Mouse (Mus musculus): ENCODE data around the gene Irf2bp2. TPM values are rescaled to one million over a fixed set of nuclear protein-coding genes. Genes with fewer than 3 reads are reported as not detected.

Irf2bp2 gene
- polyA plus RNA-seq, 1 experiment, result 39.6 TPM

DNA sequence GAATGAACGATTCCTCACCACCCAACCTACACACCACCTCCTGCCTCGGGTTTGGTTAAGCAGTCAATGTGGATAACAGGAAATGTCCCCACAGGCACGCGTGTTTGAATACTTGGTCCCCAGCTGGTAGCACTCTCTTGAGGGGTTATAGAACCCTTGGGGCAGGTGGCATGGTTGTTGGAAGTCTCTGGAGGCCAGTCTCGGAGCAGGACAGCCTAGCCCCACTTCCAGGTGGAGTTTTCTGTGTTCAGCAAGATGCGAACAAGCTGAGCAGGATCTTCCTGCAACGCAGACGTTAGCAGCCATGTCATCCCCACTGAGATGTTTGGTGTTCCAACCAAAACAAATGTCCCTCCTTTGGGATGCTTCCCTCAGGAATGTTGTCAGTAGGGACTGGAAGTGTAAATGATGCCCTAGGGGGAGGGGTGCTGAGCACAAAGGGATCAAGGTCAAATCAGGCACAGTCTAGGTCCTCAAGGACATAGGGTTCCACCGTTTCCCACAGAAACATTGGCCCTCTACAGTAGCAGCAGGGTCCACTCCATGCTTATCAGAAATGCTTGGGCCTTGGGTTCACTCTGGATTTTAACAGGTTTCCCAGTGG is 29.1 kb downstream of the Irf2bp2 start:
- no peak for TF ChIP-seq CTCF (IDR thresholded peaks at IDR 0.05; ENCODE audit: borderline replicate concordance, extremely low read depth, insufficient read depth, insufficient read length)
- TF ChIP-seq POLR2A (IDR thresholded peaks at IDR 0.05; ENCODE audit: borderline replicate concordance, extremely low read depth, insufficient read depth, insufficient read length, poor library complexity, severe bottlenecking), result no peak
- no peak for DNase-seq (ENCODE audit: low read depth)

DNA sequence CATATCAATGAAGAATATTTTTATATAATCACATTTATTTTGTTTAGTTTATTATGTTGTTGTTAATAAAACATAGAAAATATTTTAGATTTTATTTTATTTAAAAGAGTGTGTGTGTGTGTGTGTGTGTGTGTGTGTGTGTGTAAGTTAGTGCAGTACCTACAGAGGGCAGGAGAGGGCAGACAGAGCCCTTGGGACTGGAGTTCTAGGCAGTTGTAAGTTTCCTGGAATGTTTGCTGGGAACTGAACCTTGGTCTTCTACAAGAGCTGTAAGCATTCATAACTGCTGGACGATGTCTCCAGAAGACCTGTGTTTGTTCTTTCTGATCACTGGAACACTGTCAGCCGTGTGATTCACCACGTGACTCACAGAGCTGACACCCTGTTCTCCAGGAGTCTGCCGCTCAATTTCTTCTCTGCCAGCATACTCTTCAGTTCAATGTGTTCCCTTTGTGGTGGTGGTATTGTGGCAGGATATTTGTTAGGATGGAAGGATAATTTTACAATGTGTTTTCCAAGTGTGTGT is 32.4 kb downstream of the Irf2bp2 start:
- TF ChIP-seq CTCF (IDR thresholded peaks at IDR 0.05; ENCODE audit: borderline replicate concordance, extremely low read depth, insufficient read depth, insufficient read length) (no peak), POLR2A (IDR thresholded peaks at IDR 0.05; ENCODE audit: borderline replicate concordance, extremely low read depth, insufficient read depth, insufficient read length, poor library complexity, severe bottlenecking) (no peak)
- no peak for DNase-seq (ENCODE audit: low read depth)

DNA sequence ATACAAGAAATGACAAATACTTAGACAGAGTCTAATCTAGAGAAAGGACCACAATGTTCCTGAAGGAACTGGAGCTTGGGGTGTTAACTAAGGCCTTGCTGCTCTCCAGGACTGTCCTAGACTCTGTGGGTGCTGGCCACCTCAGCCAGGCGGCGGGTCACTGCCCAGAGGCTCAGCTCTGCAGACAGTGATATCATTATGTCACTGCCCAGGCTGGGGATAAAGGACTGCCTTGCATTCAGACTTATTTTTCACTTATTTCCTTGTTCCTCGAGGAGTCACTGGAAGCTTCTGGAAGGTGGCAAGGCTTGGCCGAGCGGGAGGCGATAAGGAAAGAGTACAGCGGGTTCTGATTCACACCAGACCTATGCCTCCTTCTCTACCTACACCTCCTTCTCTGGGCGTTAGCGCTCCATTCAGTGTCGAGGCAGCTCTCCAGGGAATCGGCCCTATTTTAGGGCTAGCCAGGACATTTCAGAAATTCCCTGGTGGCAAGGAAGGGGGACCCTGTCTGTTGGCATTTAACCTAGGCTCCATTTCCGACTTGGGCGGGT is 35.3 kb downstream of the Irf2bp2 start:
- TF ChIP-seq POLR2A (IDR thresholded peaks at IDR 0.05; ENCODE audit: borderline replicate concordance, extremely low read depth, insufficient read depth, insufficient read length, poor library complexity, severe bottlenecking) (no peak), CTCF (IDR thresholded peaks at IDR 0.05; ENCODE audit: borderline replicate concordance, extremely low read depth, insufficient read depth, insufficient read length) (no peak)
- no peak for DNase-seq (ENCODE audit: low read depth)

DNA sequence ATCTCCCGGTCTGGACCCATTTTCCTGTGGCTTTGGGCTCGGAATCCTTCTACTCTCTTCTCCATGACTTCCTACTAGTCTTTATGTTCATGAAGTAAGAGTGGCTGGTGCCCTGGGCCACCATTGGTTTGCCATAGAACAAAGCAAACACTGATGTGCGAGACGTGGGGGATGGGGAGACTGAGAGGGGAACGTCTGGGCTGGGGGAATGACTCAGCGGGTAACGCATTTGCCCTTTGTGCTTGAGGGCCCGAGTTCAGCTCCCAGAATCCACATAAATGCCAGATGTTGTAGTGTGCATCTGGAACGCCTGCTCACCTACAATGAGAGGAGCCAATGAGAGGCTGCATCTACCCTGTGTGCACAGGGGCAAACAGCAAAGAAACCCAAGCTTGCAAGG is 36.4 kb downstream of the Irf2bp2 start:
- TF ChIP-seq POLR2A (IDR thresholded peaks at IDR 0.05; ENCODE audit: borderline replicate concordance, extremely low read depth, insufficient read depth, insufficient read length, poor library complexity, severe bottlenecking), result no peak
- no peak for TF ChIP-seq CTCF (IDR thresholded peaks at IDR 0.05; ENCODE audit: borderline replicate concordance, extremely low read depth, insufficient read depth, insufficient read length)
- DNase-seq (ENCODE audit: low read depth), result peak; percentile 31

DNA sequence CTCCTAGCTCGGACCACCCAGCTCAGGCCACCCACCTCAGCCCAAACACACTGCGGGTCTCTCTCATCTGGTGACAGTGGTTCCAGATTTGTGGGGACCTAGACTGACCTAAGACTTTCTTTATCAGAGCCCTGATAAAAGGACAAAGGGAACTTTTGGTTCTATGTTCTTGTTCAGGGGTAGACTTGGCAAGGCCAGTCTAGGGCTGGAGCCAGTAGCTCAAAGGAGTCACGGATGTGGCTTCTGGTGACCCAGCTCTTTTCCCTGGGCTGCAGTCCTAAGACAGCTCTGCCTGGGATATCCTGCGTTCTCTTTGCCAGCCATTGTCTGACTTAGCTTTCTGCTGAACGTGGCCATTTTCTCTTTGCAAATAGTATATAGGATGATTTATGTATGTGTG is 37.1 kb downstream of the Irf2bp2 start:
- TF ChIP-seq POLR2A (IDR thresholded peaks at IDR 0.05; ENCODE audit: borderline replicate concordance, extremely low read depth, insufficient read depth, insufficient read length, poor library complexity, severe bottlenecking) (no peak), CTCF (IDR thresholded peaks at IDR 0.05; ENCODE audit: borderline replicate concordance, extremely low read depth, insufficient read depth, insufficient read length) (no peak)

DNA sequence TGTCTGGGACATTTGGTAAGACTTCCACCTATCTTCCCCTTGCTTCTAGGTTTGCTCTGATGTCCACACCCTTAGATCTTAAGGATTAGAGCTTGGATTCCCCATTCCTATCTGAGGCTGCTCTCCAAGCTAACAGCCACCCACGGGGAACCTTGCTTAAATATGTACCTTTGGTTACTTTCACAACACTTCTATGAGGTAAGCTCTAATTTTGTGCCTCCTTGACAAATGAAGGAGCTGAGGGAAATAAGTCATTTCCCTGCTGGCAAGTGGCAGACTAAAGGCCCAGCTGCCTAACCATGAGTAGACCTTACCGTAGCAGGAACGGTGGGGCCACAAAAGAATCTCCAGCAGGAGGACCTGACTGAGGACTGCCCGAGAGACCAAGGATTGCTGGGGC is 39.0 kb downstream of the Irf2bp2 start:
- no peak for DNase-seq (ENCODE audit: low read depth)
- TF ChIP-seq CTCF (IDR thresholded peaks at IDR 0.05; ENCODE audit: borderline replicate concordance, extremely low read depth, insufficient read depth, insufficient read length), result no peak
- TF ChIP-seq POLR2A (IDR thresholded peaks at IDR 0.05; ENCODE audit: borderline replicate concordance, extremely low read depth, insufficient read depth, insufficient read length, poor library complexity, severe bottlenecking), result no peak

More for the DNA sequence above, 37.1 kb downstream of the Irf2bp2 start:
- no peak for DNase-seq (ENCODE audit: low read depth)

DNA sequence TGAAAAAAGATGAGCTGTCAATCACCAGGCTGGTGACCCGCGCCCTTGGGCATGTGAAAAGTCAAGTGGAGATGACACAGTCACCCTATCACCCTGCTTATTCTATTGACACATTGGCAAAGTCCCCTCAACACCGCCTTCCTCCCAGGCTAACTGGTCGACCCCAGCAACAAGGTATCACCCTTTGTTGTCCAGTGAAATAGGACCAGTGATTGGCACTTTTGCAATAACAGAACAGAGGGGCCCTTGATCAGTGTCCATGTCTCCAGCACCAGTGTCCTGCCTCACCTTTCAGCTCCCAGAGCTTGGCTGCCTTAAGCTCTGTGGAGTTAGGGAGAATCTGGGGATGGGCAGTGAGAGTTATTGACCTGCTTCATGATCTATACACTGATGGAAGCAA is 41.9 kb downstream of the Irf2bp2 start:
- TF ChIP-seq POLR2A (IDR thresholded peaks at IDR 0.05; ENCODE audit: borderline replicate concordance, extremely low read depth, insufficient read depth, insufficient read length, poor library complexity, severe bottlenecking), result no peak
- no peak for TF ChIP-seq CTCF (IDR thresholded peaks at IDR 0.05; ENCODE audit: borderline replicate concordance, extremely low read depth, insufficient read depth, insufficient read length)

DNA sequence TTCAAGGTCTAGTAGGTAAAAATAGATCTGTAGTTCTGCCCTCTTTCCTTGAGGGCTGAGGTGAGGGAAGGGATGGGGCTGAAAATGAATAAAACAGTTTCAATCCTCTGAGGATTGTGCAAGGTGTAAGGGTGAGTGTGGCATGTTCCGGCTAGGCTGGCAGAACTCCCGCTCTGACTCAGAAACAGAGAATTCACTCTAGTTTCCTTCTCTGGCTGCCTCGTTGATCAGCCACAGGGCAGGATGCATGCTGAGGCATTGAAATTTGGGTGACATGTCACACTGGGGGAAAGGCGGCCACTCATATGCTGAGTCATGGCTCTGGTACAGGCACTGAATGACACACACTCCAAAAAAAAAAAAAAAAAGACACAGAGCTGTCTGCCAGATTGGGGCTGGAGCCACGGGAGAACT is 42.8 kb downstream of the Irf2bp2 start:
- DNase-seq (ENCODE audit: low read depth), result no peak
- TF ChIP-seq POLR2A (IDR thresholded peaks at IDR 0.05; ENCODE audit: borderline replicate concordance, extremely low read depth, insufficient read depth, insufficient read length, poor library complexity, severe bottlenecking) (no peak), CTCF (IDR thresholded peaks at IDR 0.05; ENCODE audit: borderline replicate concordance, extremely low read depth, insufficient read depth, insufficient read length) (no peak)

More for the DNA sequence above, 41.9 kb downstream of the Irf2bp2 start:
- no peak for DNase-seq (ENCODE audit: low read depth)

DNA sequence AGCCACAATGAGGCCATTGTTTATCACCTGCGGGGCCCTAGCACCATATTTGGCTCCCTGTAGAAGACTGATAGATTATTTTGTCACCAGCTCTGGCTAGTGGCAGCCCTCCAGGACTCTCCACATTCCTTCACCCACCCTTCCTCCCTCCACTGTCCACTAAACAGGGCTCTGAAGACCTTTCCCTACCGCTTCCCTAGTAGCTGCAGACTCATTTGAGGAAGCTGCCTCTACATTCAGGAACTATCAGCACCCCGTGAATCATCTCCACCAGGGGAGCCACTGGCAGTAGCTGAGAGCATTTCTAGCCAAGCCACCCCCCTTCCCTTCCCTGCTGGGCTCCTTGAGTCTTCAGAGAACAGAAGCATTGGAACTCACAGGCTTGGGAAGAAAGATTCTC is 45.9 kb downstream of the Irf2bp2 start:
- TF ChIP-seq CTCF (IDR thresholded peaks at IDR 0.05; ENCODE audit: borderline replicate concordance, extremely low read depth, insufficient read depth, insufficient read length) (no peak), POLR2A (IDR thresholded peaks at IDR 0.05; ENCODE audit: borderline replicate concordance, extremely low read depth, insufficient read depth, insufficient read length, poor library complexity, severe bottlenecking) (no peak)
- no peak for DNase-seq (ENCODE audit: low read depth)

DNA sequence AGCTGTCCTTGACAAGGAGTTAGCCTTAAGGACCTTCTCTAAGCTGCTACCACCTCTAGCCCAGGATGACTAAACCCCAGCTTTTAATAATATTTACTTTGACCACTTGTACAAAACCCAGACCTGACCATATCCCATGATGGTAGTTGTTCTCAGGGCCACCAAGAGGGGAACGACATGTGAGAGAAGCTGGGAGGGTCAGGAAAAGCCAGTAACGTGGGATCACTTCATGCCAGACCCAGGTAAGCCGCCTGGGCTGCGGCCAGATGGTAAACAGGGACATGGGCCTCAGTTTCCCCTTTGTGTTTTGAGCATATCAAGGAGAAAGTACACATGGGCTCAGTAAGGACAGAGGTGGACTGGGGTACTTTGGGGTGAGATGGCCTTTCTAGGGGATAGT is 46.4 kb downstream of the Irf2bp2 start:
- TF ChIP-seq CTCF (IDR thresholded peaks at IDR 0.05; ENCODE audit: borderline replicate concordance, extremely low read depth, insufficient read depth, insufficient read length), result no peak
- no peak for TF ChIP-seq POLR2A (IDR thresholded peaks at IDR 0.05; ENCODE audit: borderline replicate concordance, extremely low read depth, insufficient read depth, insufficient read length, poor library complexity, severe bottlenecking)
- DNase-seq (ENCODE audit: low read depth), result no peak

DNA sequence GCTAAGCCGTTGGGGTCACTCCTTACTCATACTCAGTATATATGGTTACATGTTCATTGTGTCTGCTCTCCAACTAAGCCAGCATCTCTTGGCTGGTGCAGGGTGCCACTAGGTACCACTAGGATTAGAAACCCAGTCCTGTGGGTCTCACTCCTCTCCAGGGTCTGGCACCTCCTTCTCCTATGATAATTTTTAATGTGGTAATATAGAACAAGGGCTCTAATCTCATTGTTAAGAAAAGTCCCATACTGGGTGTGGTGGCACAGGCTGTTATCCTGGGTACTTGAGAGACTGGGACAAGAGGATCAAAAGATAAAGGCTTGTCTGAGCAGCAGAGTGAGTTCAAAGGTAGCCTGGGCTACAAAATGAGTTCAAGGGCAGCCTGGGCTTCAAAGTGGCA is 47.3 kb downstream of the Irf2bp2 start:
- no peak for TF ChIP-seq CTCF (IDR thresholded peaks at IDR 0.05; ENCODE audit: borderline replicate concordance, extremely low read depth, insufficient read depth, insufficient read length)
- no peak for TF ChIP-seq POLR2A (IDR thresholded peaks at IDR 0.05; ENCODE audit: borderline replicate concordance, extremely low read depth, insufficient read depth, insufficient read length, poor library complexity, severe bottlenecking)
- DNase-seq (ENCODE audit: low read depth), result no peak

DNA sequence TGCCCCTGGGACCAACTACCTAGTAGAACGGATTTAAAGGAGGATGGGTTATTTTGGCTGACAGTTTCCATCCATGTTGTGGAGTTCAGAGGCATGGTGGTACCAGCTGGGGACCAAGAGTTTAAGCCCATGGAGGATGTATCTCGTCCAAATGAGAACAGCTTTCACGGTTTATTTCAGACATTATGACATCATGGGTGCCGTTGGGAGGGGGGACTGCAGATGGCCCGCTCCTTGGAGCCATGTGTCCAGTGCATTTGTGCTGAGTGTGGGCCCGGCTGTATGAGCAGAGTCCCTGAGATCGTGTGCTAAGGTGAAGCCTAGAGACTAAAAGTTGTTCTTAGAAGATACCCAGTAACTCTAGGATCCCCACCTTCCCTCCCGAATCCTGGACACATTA is 50.4 kb downstream of the Irf2bp2 start:
- no peak for DNase-seq (ENCODE audit: low read depth)
- no peak for TF ChIP-seq CTCF (IDR thresholded peaks at IDR 0.05; ENCODE audit: borderline replicate concordance, extremely low read depth, insufficient read depth, insufficient read length)
- no peak for TF ChIP-seq POLR2A (IDR thresholded peaks at IDR 0.05; ENCODE audit: borderline replicate concordance, extremely low read depth, insufficient read depth, insufficient read length, poor library complexity, severe bottlenecking)
